Mouse (Mus musculus) NIH3T3 (cell line): Measurements from ENCODE around the gene Cep63.

ENCODE experiments used
- DNase-seq: peaks from one replicate; pipeline ENCODE4 v3.0.0-alpha.2; 2012; ENCODE audit warnings: low read depth

The Cep63 gene

GRCm38 (mm10) chr9:102625983-102626838 is at the start of gene Cep63, which contains the start of gene Anapc13:
Gene Cep63, minus strand, starts transcription at chr9:102626534.
Gene Anapc13, plus strand, starts transcription at chr9:102626296.
- DNase-seq, result peak; percentile 98

GRCm38 (mm10) chr9:102675922-102676321 is 49.6 kb upstream of the Cep63 start:
- DNase-seq, result no peak

GRCm38 (mm10) chr9:102673381-102673780 is 47.0 kb upstream of the Cep63 start:
- peak; percentile 70 for DNase-seq

GRCm38 (mm10) chr9:102668906-102669305 is 42.6 kb upstream of the Cep63 start:
- no peak for DNase-seq

- no peak for DNase-seq
Measured at GRCm38 (mm10) chr9:102668115-102668514, 41.8 kb upstream of the Cep63 start.

- DNase-seq, result no peak
Measured at GRCm38 (mm10) chr9:102656355-102657095, 30.2 kb upstream of the Cep63 start.

- no peak for DNase-seq
Measured at GRCm38 (mm10) chr9:102651199-102651720, 24.9 kb upstream of the Cep63 start.

- DNase-seq, result peak; percentile 66
Measured at GRCm38 (mm10) chr9:102650637-102651036, 24.3 kb upstream of the Cep63 start.

GRCm38 (mm10) chr9:102649917-102650527 is 23.7 kb upstream of the Cep63 start:
- peak; percentile 90 for DNase-seq

GRCm38 (mm10) chr9:102647010-102647409 is 20.7 kb upstream of the Cep63 start:
- DNase-seq, result no peak

- peak; percentile 52 for DNase-seq
Measured at GRCm38 (mm10) chr9:102645119-102645695, 18.9 kb upstream of the Cep63 start.

GRCm38 (mm10) chr9:102643486-102644101 is 17.3 kb upstream of the Cep63 start:
- peak; percentile 94 for DNase-seq

- peak; percentile 73 for DNase-seq
Measured at GRCm38 (mm10) chr9:102643071-102643485, 16.7 kb upstream of the Cep63 start.

- peak; percentile 69 for DNase-seq
Measured at GRCm38 (mm10) chr9:102641531-102641930, 15.2 kb upstream of the Cep63 start.

- no peak for DNase-seq
Measured at GRCm38 (mm10) chr9:102639510-102639909, 13.2 kb upstream of the Cep63 start.

GRCm38 (mm10) chr9:102638963-102639362 is 12.6 kb upstream of the Cep63 start:
- DNase-seq, result peak; percentile 55

GRCm38 (mm10) chr9:102637115-102637514 is 10.8 kb upstream of the Cep63 start:
- no peak for DNase-seq

- peak; percentile 85 for DNase-seq
Measured at GRCm38 (mm10) chr9:102636553-102636952, 10.2 kb upstream of the Cep63 start.

GRCm38 (mm10) chr9:102634453-102634852 is 8.1 kb upstream of the Cep63 start:
- peak; percentile 80 for DNase-seq

GRCm38 (mm10) chr9:102632923-102633537 is 6.7 kb upstream of the Cep63 start:
- peak; percentile 87 for DNase-seq

- no peak for DNase-seq
Measured at GRCm38 (mm10) chr9:102632173-102632572, 5.8 kb upstream of the Cep63 start.
